Mouse (Mus musculus) small intestine, adult 2 months (tissue): Measurements from ENCODE around the gene Exd2.

Source experiments
- CTCF ChIP-seq: fragments of 200-500 bp; IDR thresholded peaks from 2 replicates; pipeline ENCODE4 v1.5.1; 2012; ENCODE audit warnings: low read depth, mild to moderate bottlenecking, control low read depth, inconsistent platforms, low read length, moderate library complexity, mixed read lengths; ENCODE audit not compliant: insufficient replicate concordance, insufficient read length; ENCODE audit errors: extremely low read depth
- POLR2A ChIP-seq: fragments of 200-500 bp; IDR thresholded peaks from 2 replicates; pipeline ENCODE4 v1.6.1; 2012; ENCODE audit warnings: low read depth, mild to moderate bottlenecking, control low read depth, inconsistent platforms, low read length, moderate library complexity

DNA sequence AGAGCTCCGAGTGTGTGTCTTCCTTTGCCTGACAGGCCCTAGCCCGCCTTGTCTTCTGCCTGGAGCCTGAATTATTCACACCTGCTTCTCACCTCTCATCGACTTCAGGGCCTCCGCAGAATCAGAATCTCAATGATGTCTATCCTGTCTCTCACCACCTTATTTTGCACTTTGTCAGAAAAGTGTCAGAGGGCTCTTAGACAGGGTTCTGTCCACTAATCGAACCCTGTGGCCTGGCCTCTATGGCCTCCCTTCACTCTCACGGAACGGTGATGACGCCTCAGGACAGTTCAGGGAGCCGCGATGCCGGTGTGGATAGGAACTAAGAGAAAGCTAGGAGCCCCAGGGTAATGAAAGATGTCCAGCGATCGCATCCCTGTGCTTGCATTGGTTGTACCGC lies 55.1 kb downstream of the Exd2 start, which contains the start of gene Galnt16:
- TF ChIP-seq CTCF (no peak), POLR2A (no peak)
